ENCODE assay signal across 20 mouse cellular contexts in the genomic region with DNA sequence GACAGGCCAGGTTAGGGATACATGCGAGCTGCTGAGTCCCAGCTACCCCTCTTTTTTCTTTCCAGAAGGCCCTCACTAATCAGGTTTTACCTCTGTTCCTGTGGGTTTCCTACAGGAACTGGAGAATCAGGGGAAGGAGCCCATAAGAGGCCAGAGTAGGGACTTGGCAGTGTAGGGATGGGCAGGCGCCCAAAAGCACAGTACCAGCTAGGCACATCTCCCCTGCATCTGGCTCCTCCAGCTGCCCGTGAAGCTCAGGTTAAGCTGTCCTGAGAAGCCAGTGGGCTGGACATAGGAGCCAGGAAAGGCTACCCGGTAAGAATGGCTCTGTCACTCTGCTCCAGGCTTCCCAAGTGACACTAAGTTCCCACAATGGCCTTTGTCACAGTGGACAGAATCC. TPM values are rescaled to one million over a fixed set of nuclear protein-coding genes. Genes with fewer than 3 reads are reported as not detected.
A peak's percentile ranks its signal among the peaks of the same experiment; 100 is the strongest.
DNase-seq lines count a peak whose midpoint lies in the region; ATAC-seq and TF ChIP-seq lines count a peak whose summit lies in the region.
"Had no signal": no experiment of that assay in that cellular context is flagged by ENCODE, and none has a peak within 500 bp of the region (broad histone marks: within the 10 kb centered on the region; RNA-seq: fewer than 3 reads in every experiment).

No protein-coding gene starts in this region.

- 57% methylated on average over 4 of the region's 4 CpGs for WGBS in forebrain, embryonic 12.5 days
- WGBS in forebrain, postnatal 0 days: 65% methylated on average over 4 of the region's 4 CpGs
- WGBS in hindbrain, embryonic 12.5 days: 62% methylated on average over 4 of the region's 4 CpGs
- WGBS in midbrain, embryonic 15.5 days: 67% methylated on average over 4 of the region's 4 CpGs

- H3K27ac ChIP-seq in forebrain, embryonic 12.5 days: peak overlapping the region; percentile 68; the same call in 1 of the 2 replicates
- H3K27ac ChIP-seq in forebrain, postnatal 0 days (ENCODE audit: low read depth, low read length): no peak overlapping the region
- H3K27ac ChIP-seq in hindbrain, embryonic 12.5 days: peak overlapping the region; percentile 93
- H3K27ac ChIP-seq in midbrain, embryonic 15.5 days: peak overlapping the region; percentile 89
- H3K27ac ChIP-seq: embryonic facial prominence, embryonic 15.5 days; stomach, embryonic 15.5 days had no signal

- H3K36me3 ChIP-seq in forebrain, embryonic 12.5 days (replicated peaks): peaks cover 31% of the 10 kb centered on the region
- peaks cover 29% of the 10 kb centered on the region for H3K36me3 ChIP-seq in forebrain, postnatal 0 days (ENCODE audit: insufficient read depth)
- H3K36me3 ChIP-seq in hindbrain, embryonic 12.5 days: peaks cover 22% of the 10 kb centered on the region
- peaks cover 6% of the 10 kb centered on the region; the same call in 1 of the 2 replicates for H3K36me3 ChIP-seq in midbrain, embryonic 15.5 days (replicated peaks)
- H3K36me3 ChIP-seq: embryonic facial prominence, embryonic 15.5 days; stomach, embryonic 15.5 days had no signal

- TF ChIP-seq CTCF in forebrain, postnatal 0 days (IDR thresholded peaks at IDR 0.05; ENCODE audit: low read depth): no peak

- H3K4me2 ChIP-seq in forebrain, embryonic 12.5 days: peak overlapping the region; percentile 72
- no peak overlapping the region for H3K4me2 ChIP-seq in forebrain, postnatal 0 days (ENCODE audit: low read depth)
- H3K4me2 ChIP-seq in hindbrain, embryonic 12.5 days (replicated peaks): peak overlapping the region; percentile 82
- peak overlapping the region; percentile 83; the same call in 1 of the 2 replicates for H3K4me2 ChIP-seq in midbrain, embryonic 15.5 days
- H3K4me2 ChIP-seq: embryonic facial prominence, embryonic 15.5 days; stomach, embryonic 15.5 days had no signal

- H3K4me3 ChIP-seq in forebrain, embryonic 12.5 days (replicated peaks): no peak overlapping the region
- no peak overlapping the region for H3K4me3 ChIP-seq in forebrain, postnatal 0 days (ENCODE audit: low read depth, low read length)
- no peak overlapping the region for H3K4me3 ChIP-seq in hindbrain, embryonic 12.5 days
- H3K4me3 ChIP-seq in midbrain, embryonic 15.5 days: no peak overlapping the region
- H3K4me3 ChIP-seq: embryonic facial prominence, embryonic 15.5 days; stomach, embryonic 15.5 days had no signal

- no peak overlapping the region for H3K9ac ChIP-seq in forebrain, embryonic 12.5 days
- H3K9ac ChIP-seq in forebrain, postnatal 0 days: no peak overlapping the region; the same call in 1 of the 2 replicates
- H3K9ac ChIP-seq in hindbrain, embryonic 12.5 days: peak overlapping the region; percentile 90; the same call in 1 of the 2 replicates
- no peak overlapping the region for H3K9ac ChIP-seq in midbrain, embryonic 15.5 days
- H3K9ac ChIP-seq: embryonic facial prominence, embryonic 15.5 days; stomach, embryonic 15.5 days had no signal

- peaks cover 99% of the 10 kb centered on the region for H3K4me1 ChIP-seq in forebrain, embryonic 12.5 days
- H3K4me1 ChIP-seq in forebrain, postnatal 0 days (ENCODE audit: insufficient read depth): peaks cover 43% of the 10 kb centered on the region
- H3K4me1 ChIP-seq in hindbrain, embryonic 12.5 days: peaks cover 80% of the 10 kb centered on the region
- H3K4me1 ChIP-seq in midbrain, embryonic 15.5 days: peaks cover 78% of the 10 kb centered on the region

- ATAC-seq in forebrain, embryonic 12.5 days (ENCODE audit: low FRiP score): no peak
- ATAC-seq in forebrain, postnatal 0 days: no peak
- no peak for ATAC-seq in hindbrain, embryonic 12.5 days (ENCODE audit: low FRiP score)
- no peak for ATAC-seq in midbrain, embryonic 15.5 days (replicated peaks)
- ATAC-seq: intestine, embryonic 16.5 days had no signal

- H3K27me3 ChIP-seq in forebrain, embryonic 12.5 days: peaks cover 6% of the 10 kb centered on the region; the same call in 1 of the 2 replicates
- no peaks in the 10 kb centered on the region for H3K27me3 ChIP-seq in forebrain, postnatal 0 days (ENCODE audit: insufficient read depth, low read length)
- peaks cover 11% of the 10 kb centered on the region; the same call in 1 of the 2 replicates for H3K27me3 ChIP-seq in hindbrain, embryonic 12.5 days
- no peaks in the 10 kb centered on the region for H3K27me3 ChIP-seq in midbrain, embryonic 15.5 days (replicated peaks)

- no peaks in the 10 kb centered on the region for H3K9me3 ChIP-seq in forebrain, embryonic 12.5 days
- H3K9me3 ChIP-seq in forebrain, postnatal 0 days (ENCODE audit: low read length): no peaks in the 10 kb centered on the region
- H3K9me3 ChIP-seq in hindbrain, embryonic 12.5 days (replicated peaks): no peaks in the 10 kb centered on the region
- H3K9me3 ChIP-seq in midbrain, embryonic 15.5 days: no peaks in the 10 kb centered on the region
- H3K9me3 ChIP-seq: embryonic facial prominence, embryonic 15.5 days; stomach, embryonic 15.5 days had no signal

- DNase-seq in forebrain, postnatal 0 days: no peak
- peak; percentile 53 for DNase-seq in MN1 (ENCODE audit: low spot score)
- no peak for DNase-seq in spleen, adult 12 weeks (ENCODE audit: low spot score)
- DNase-seq in adrenal gland, adult 2 months: no peak
- DNase-seq in adrenal gland, postnatal 10 days: no peak
- DNase-seq: adrenal gland, postnatal 14 days; cerebellum, postnatal 25 days; heart, postnatal 14 days; kidney, postnatal 14 days; lung, adult 18-20 months; right cerebral cortex, postnatal 4 days; thymus, postnatal 36 days had no signal

RNA-seq across cellular contexts. Expression of a gene that starts 1.3 kb away (rescaled TPM):
- polyA plus RNA-seq in forebrain, embryonic 12.5 days (2016; fragmentation: Nextera tagmentation; extraction: Ambion mirVana): 18.1 and 19.7 TPM in 2 replicates
- 7.3 and 14.2 TPM in 2 replicates for total RNA-seq in forebrain, postnatal 0 days (2014; rRNA removed)
- 24.7 and 27.1 TPM in 2 replicates for polyA plus RNA-seq in forebrain, postnatal 0 days (2015; fragmentation: Nextera tagmentation; extraction: Ambion mirVana)
- 18.7 and 19.3 TPM in 2 replicates for polyA plus RNA-seq in hindbrain, embryonic 12.5 days (2016; fragmentation: Nextera tagmentation; extraction: Ambion mirVana)
- polyA plus RNA-seq in midbrain, embryonic 15.5 days (2015; fragmentation: Nextera tagmentation; extraction: Ambion mirVana): 20.1 and 21.3 TPM in 2 replicates
- total RNA-seq in adrenal gland, adult 2 months (2021): 1 to 10 TPM; 2.8 to 3.5 TPM
- polyA plus RNA-seq in adrenal gland, adult 2 months (2012; rRNA removed): not detected in 2 replicates
- 1 to 10 TPM; 3.2 to 5.2 TPM for total RNA-seq in adrenal gland, postnatal 10 days (2021)

RNA-seq across cellular contexts. Expression of a gene that starts 3.3 kb away (rescaled TPM):
- polyA plus RNA-seq in forebrain, embryonic 12.5 days (2016; fragmentation: Nextera tagmentation; extraction: Ambion mirVana): 218 and 251 TPM in 2 replicates
- total RNA-seq in forebrain, postnatal 0 days (2014; rRNA removed): 223 and 278 TPM in 2 replicates
- polyA plus RNA-seq in forebrain, postnatal 0 days (2015; fragmentation: Nextera tagmentation; extraction: Ambion mirVana): 247 and 295 TPM in 2 replicates
- 196 and 207 TPM in 2 replicates for polyA plus RNA-seq in hindbrain, embryonic 12.5 days (2016; fragmentation: Nextera tagmentation; extraction: Ambion mirVana)
- polyA plus RNA-seq in midbrain, embryonic 15.5 days (2015; fragmentation: Nextera tagmentation; extraction: Ambion mirVana): 320 and 350 TPM in 2 replicates
- total RNA-seq in adrenal gland, adult 2 months (2021): 10 to 100 TPM; 17.6 to 27.7 TPM
- 62.2 and 77.6 TPM in 2 replicates for polyA plus RNA-seq in adrenal gland, adult 2 months (2012; rRNA removed)
- total RNA-seq in adrenal gland, postnatal 10 days (2021): 10 to 100 TPM; 17.0 to 30.7 TPM
- total RNA-seq: heart, postnatal 14 days had no signal
- polyA plus RNA-seq: macrophage had no signal

RNA-seq across cellular contexts. Expression of a gene that starts 37.7 kb away (rescaled TPM):
- polyA plus RNA-seq in forebrain, embryonic 12.5 days (2016; fragmentation: Nextera tagmentation; extraction: Ambion mirVana): 1.0 and 1.3 TPM in 2 replicates
- not detected in 2 replicates for total RNA-seq in forebrain, postnatal 0 days (2014; rRNA removed)
- 0.34 and 0.85 TPM in 2 replicates for polyA plus RNA-seq in forebrain, postnatal 0 days (2015; fragmentation: Nextera tagmentation; extraction: Ambion mirVana)
- polyA plus RNA-seq in hindbrain, embryonic 12.5 days (2016; fragmentation: Nextera tagmentation; extraction: Ambion mirVana): 0.77 and 1.0 TPM in 2 replicates
- 1.6 and 1.8 TPM in 2 replicates for polyA plus RNA-seq in midbrain, embryonic 15.5 days (2015; fragmentation: Nextera tagmentation; extraction: Ambion mirVana)
- total RNA-seq in adrenal gland, adult 2 months (2021): under 1 TPM in 1 of 2 experiments, not detected in 1; 0.24 TPM
- 0.15 TPM in 1 of 2 replicates, not detected in the other for polyA plus RNA-seq in adrenal gland, adult 2 months (2012; rRNA removed)
- total RNA-seq in adrenal gland, postnatal 10 days (2021): 1 to 10 TPM in 1 of 2 experiments, not detected in 1; 1.1 TPM
- total RNA-seq: adrenal gland, postnatal 14 days; heart, postnatal 14 days; left cerebral cortex, adult 8-10 months had no signal
- polyA plus RNA-seq: macrophage had no signal

RNA-seq across cellular contexts. Expression of a gene that starts 38.3 kb away (rescaled TPM):
- polyA plus RNA-seq in forebrain, embryonic 12.5 days (2016; fragmentation: Nextera tagmentation; extraction: Ambion mirVana): 63.2 and 63.9 TPM in 2 replicates
- total RNA-seq in forebrain, postnatal 0 days (2014; rRNA removed): 66.4 and 71.6 TPM in 2 replicates
- 51.9 and 56.7 TPM in 2 replicates for polyA plus RNA-seq in forebrain, postnatal 0 days (2015; fragmentation: Nextera tagmentation; extraction: Ambion mirVana)
- polyA plus RNA-seq in hindbrain, embryonic 12.5 days (2016; fragmentation: Nextera tagmentation; extraction: Ambion mirVana): 58.0 and 67.5 TPM in 2 replicates
- 56.7 and 57.8 TPM in 2 replicates for polyA plus RNA-seq in midbrain, embryonic 15.5 days (2015; fragmentation: Nextera tagmentation; extraction: Ambion mirVana)
- 10 to 100 TPM; 46.4 to 84.5 TPM for total RNA-seq in adrenal gland, adult 2 months (2021)
- 16.4 and 18.0 TPM in 2 replicates for polyA plus RNA-seq in adrenal gland, adult 2 months (2012; rRNA removed)
- 10 to 100 TPM; 94.5 to 97.7 TPM for total RNA-seq in adrenal gland, postnatal 10 days (2021)

Comparison
In these comparisons a context has a peak if more than half of its experiments do, and no peak if none do; other contexts are left out.
1. RNA of a gene that starts 1.3 kb away (polyA plus RNA-seq): 24.7 to 27.1 TPM in forebrain, postnatal 0 days, 20.1 to 21.3 TPM in midbrain, embryonic 15.5 days, 18.1 to 19.7 TPM in forebrain, embryonic 12.5 days and 18.7 to 19.3 TPM in hindbrain, embryonic 12.5 days; not detected in adrenal gland, adult 2 months; every median in the first group is over 10 times any median in the second.